Mouse (Mus musculus): ENCODE data around the gene Myl3. TPM values are rescaled to one million over a fixed set of nuclear protein-coding genes. Genes with fewer than 3 reads are reported as not detected.

Gene Myl3
- polyA plus RNA-seq, 1 experiment from 2014 or later: 19.8 TPM

GRCm38 (mm10) chr9:110731859-110732258 is 9.8 kb upstream of the Myl3 start:
- H3K27ac ChIP-seq: no peak overlapping the region
- H3K9me3 ChIP-seq: no peaks in the 10 kb centered on the region
- 67% methylated on average over 4 of the region's 4 CpGs for WGBS
- H3K4me2 ChIP-seq: no peak overlapping the region
- H3K4me1 ChIP-seq: peaks cover 53% of the 10 kb centered on the region
- no peak for ATAC-seq (ENCODE audit: borderline replicate concordance, extremely low read depth, low FRiP score, low TSS enrichment)
- peaks cover 11% of the 10 kb centered on the region; the same call in 1 of the 2 replicates for H3K36me3 ChIP-seq
- H3K9ac ChIP-seq: no peak overlapping the region
- peaks cover 20% of the 10 kb centered on the region for H3K27me3 ChIP-seq
- H3K4me3 ChIP-seq: no peak overlapping the region

DNA sequence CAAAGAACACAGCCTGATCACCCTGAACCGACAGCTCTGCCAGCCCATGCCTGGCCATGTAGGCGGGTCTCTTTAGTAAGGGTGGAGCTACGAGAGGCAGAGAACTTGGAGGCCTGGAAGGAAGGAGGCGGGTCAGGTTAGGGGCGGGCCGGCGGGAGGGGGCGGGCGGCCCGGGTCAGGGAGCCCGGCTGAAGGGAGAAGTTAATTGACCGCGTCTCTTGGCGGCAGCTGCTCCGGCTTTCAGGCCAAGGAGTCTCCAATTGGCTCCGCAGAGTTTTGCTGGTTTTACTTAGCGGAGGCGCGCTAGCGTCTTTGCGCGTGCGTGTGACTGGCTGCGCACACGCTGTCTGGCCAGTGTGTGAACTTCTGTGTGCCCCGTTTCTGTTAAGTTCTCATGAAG is 9.0 kb upstream of the Myl3 start:
- H3K9ac ChIP-seq: peak overlapping the region; percentile 27; the same call in 1 of the 2 replicates
- H3K36me3 ChIP-seq: peaks cover 11% of the 10 kb centered on the region; the same call in 1 of the 2 replicates
- peak overlapping the region; percentile 75 for H3K4me2 ChIP-seq
- H3K4me1 ChIP-seq: peaks cover 60% of the 10 kb centered on the region
- ATAC-seq (ENCODE audit: borderline replicate concordance, extremely low read depth, low FRiP score, low TSS enrichment): peak; percentile 91
- no peaks in the 10 kb centered on the region for H3K9me3 ChIP-seq
- H3K27me3 ChIP-seq: peaks cover 12% of the 10 kb centered on the region
- WGBS: 1% methylated on average over 26 of the region's 26 CpGs
- H3K27ac ChIP-seq: peak overlapping the region; percentile 60
- peak overlapping the region; percentile 34 for H3K4me3 ChIP-seq

DNA sequence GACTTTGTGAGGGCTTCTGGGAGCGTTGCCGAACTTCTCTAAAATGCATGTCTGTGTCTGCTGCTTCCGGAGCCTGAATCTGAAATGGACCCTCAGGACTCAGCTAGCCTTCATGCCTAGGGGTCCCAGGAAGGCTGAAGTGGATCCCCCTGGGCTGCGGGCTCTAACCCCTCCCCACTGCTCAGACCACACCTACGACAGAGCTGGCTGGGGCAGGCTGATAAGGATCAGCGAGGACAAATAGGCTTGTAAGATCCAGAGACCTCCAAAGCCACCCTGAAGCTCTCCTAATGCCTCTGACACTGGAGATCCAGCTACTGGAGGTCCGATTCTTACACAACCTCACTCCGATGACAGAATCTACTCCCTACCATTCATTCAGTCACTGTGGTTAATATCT is 8.6 kb upstream of the Myl3 start:
- H3K9ac ChIP-seq: peak overlapping the region; percentile 27; the same call in 1 of the 2 replicates
- WGBS: 2% methylated on average over 8 of the region's 8 CpGs
- peak overlapping the region; percentile 34 for H3K4me3 ChIP-seq
- peaks cover 10% of the 10 kb centered on the region; the same call in 1 of the 2 replicates for H3K27me3 ChIP-seq
- no peaks in the 10 kb centered on the region for H3K9me3 ChIP-seq
- H3K4me2 ChIP-seq: peak overlapping the region; percentile 75
- H3K4me1 ChIP-seq: peaks cover 60% of the 10 kb centered on the region
- peaks cover 11% of the 10 kb centered on the region; the same call in 1 of the 2 replicates for H3K36me3 ChIP-seq
- ATAC-seq (ENCODE audit: borderline replicate concordance, extremely low read depth, low FRiP score, low TSS enrichment): no peak
- H3K27ac ChIP-seq: peak overlapping the region; percentile 60

DNA sequence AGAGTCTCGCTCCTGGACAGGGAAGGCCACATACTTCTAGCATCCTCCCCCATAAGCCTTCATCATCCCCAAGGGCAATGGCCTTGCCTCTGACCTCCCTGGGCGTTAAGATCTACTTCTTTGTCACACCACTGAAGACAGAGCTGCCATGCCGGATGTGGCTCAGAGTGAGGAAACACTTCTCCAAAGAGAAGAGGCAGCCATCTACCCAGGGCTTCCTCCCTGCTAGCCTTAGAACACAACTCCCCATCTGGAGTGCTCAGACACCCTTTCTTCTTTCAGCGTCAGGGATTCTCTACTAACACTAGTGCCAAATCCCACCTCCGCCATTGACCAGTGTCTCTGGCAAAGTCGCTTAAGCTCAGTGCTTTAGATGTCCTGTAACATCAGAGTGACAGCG is 7.5 kb upstream of the Myl3 start:
- Histone ChIP-seq H3K4me3 (no peak overlapping the region), H3K27me3 (peaks cover 10% of the 10 kb centered on the region; the same call in 1 of the 2 replicates), H3K27ac (no peak overlapping the region), H3K9ac (no peak overlapping the region), H3K36me3 (peaks cover 7% of the 10 kb centered on the region; the same call in 1 of the 2 replicates), H3K4me1 (peaks cover 60% of the 10 kb centered on the region), H3K4me2 (no peak overlapping the region), H3K9me3 (no peaks in the 10 kb centered on the region)
- ATAC-seq (ENCODE audit: borderline replicate concordance, extremely low read depth, low FRiP score, low TSS enrichment): no peak
- WGBS: 59% methylated on average over 7 of the region's 7 CpGs

DNA sequence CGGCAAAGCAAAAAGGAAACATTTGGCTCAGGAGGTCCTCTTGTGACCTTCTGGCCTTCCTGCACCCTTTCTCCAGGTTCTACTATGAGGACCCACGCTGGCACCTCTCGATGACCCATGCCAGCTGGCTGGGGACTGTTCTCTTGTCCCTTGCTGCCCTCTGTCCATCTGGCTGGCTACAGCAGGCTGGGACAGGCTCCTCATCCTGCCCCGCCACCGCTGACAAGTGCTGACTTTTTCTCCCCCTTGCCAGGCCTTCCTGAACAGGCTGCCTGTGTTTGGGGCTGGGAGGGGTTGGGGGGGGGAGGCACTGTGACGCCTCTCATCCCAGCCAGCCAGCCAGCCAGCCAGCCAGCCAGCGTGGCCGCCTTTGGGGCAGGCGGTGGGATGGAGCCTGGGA is 5.3 kb upstream of the Myl3 start:
- Histone ChIP-seq H3K4me2 (no peak overlapping the region), H3K27ac (no peak overlapping the region), H3K4me3 (no peak overlapping the region), H3K4me1 (peaks cover 62% of the 10 kb centered on the region), H3K9ac (no peak overlapping the region), H3K27me3 (peaks cover 30% of the 10 kb centered on the region), H3K36me3 (0 out of 2 replicates have a peak, but pooled peaks cover 4% of the 10 kb centered on the region), H3K9me3 (no peaks in the 10 kb centered on the region)
- ATAC-seq (ENCODE audit: borderline replicate concordance, extremely low read depth, low FRiP score, low TSS enrichment): no peak
- WGBS: 41% methylated on average over 9 of the region's 9 CpGs

DNA sequence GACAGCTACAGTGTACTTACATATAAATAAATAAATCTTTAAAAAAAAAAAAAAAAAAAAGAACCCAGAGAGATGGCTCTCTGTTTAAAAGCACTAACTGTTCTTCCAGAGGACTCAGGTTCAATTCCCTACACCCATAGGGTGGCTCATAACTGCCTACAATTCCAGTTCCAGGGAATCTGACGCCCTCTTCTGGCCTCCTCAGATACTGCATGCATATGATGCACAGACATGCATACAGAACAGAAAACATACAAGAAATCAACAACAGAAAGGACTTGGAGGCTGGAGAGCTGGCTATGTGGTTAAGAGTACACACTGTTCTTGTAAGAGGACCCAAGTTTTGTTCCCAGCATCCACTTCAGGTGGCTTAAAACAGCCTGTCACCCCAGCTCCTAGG is 3.6 kb upstream of the Myl3 start:
- 0 out of 2 replicates have a peak, but pooled peaks cover 4% of the 10 kb centered on the region for H3K36me3 ChIP-seq
- H3K9me3 ChIP-seq: no peaks in the 10 kb centered on the region
- H3K4me2 ChIP-seq: no peak overlapping the region
- ATAC-seq (ENCODE audit: borderline replicate concordance, extremely low read depth, low FRiP score, low TSS enrichment): no peak
- H3K27me3 ChIP-seq: peaks cover 45% of the 10 kb centered on the region
- no peak overlapping the region for H3K27ac ChIP-seq
- 19% methylated on average over 1 of the region's 1 CpGs for WGBS
- H3K4me1 ChIP-seq: peaks cover 56% of the 10 kb centered on the region
- no peak overlapping the region for H3K9ac ChIP-seq
- no peak overlapping the region for H3K4me3 ChIP-seq

GRCm38 (mm10) chr9:110739961-110740360 is 1.7 kb upstream of the Myl3 start:
- WGBS: 74% methylated on average over 7 of the region's 7 CpGs
- H3K4me1 ChIP-seq: peaks cover 46% of the 10 kb centered on the region
- peak overlapping the region; percentile 82 for H3K4me2 ChIP-seq

GRCm38 (mm10) chr9:110742295-110742950 is 762 bp downstream of the Myl3 start:
- Histone ChIP-seq H3K4me1 (peaks cover 31% of the 10 kb centered on the region), H3K4me3 (peak overlapping the region; percentile 65), H3K9ac (peak overlapping the region; percentile 65), H3K36me3 (0 out of 2 replicates have a peak, but pooled peaks cover 4% of the 10 kb centered on the region), H3K27ac (peak overlapping the region; percentile 93), H3K27me3 (peaks cover 59% of the 10 kb centered on the region), H3K4me2 (peak overlapping the region; percentile 82), H3K9me3 (no peaks in the 10 kb centered on the region)
- under 1% methylated on average over 55 of the region's 71 CpGs for WGBS
- peak; percentile 72 for ATAC-seq (ENCODE audit: borderline replicate concordance, extremely low read depth, low FRiP score, low TSS enrichment)

More at GRCm38 (mm10) chr9:110739961-110740360, 1.7 kb upstream of the Myl3 start:
- H3K9ac ChIP-seq: no peak overlapping the region
- H3K27me3 ChIP-seq: peaks cover 54% of the 10 kb centered on the region
- 0 out of 2 replicates have a peak, but pooled peaks cover 4% of the 10 kb centered on the region for H3K36me3 ChIP-seq
- ATAC-seq (ENCODE audit: borderline replicate concordance, extremely low read depth, low FRiP score, low TSS enrichment): no peak
- no peak overlapping the region for H3K27ac ChIP-seq
- H3K9me3 ChIP-seq: no peaks in the 10 kb centered on the region
- H3K4me3 ChIP-seq: 0 out of 2 replicates have a peak overlapping the region, but pooled peaks have one; percentile 65

DNA sequence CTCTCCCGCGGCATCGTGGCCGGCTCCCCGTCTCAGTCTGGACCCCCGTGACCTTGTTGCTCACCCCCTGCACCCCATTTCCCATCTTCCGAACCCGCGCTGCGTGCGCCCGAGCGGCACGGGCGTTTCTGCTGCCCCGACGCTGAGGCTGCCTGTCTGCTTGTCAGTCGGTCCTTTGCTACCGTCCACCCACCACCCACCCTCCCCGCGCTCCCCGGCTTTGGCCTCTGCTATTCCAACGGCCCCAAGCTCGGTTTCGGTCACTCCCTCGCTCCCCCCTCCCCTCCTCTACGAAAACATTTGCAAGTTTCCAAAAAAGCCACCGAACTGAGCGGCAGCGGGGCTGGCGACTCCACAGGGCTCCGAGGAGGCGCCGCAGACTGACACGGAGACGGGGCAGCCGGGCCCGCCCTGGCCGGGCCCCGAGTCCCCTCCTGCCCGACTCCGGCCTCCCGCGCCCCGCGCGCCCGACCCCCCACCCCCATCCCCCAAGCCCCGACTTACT is 1.3 kb downstream of the Myl3 start:
- whole genome bisulfite sequencing: 0% methylated on average over 37 of the region's 49 CpGs
- H3K9me3 ChIP-seq: no peaks in the 10 kb centered on the region
- H3K36me3 ChIP-seq: 0 out of 2 replicates have a peak, but pooled peaks cover 4% of the 10 kb centered on the region
- peaks cover 59% of the 10 kb centered on the region for H3K27me3 ChIP-seq
- H3K4me2 ChIP-seq: peak overlapping the region; percentile 82
- H3K4me1 ChIP-seq: peaks cover 29% of the 10 kb centered on the region
- ATAC-seq (ENCODE audit: borderline replicate concordance, extremely low read depth, low FRiP score, low TSS enrichment): peak; percentile 35
- H3K27ac ChIP-seq: peak overlapping the region; percentile 93
- peak overlapping the region; percentile 65 for H3K4me3 ChIP-seq
- peak overlapping the region; percentile 65 for H3K9ac ChIP-seq

- Histone ChIP-seq H3K4me2 (peak overlapping the region; percentile 82), H3K27ac (peak overlapping the region; percentile 93), H3K4me3 (peak overlapping the region; percentile 65), H3K36me3 (0 out of 2 replicates have a peak, but pooled peaks cover 4% of the 10 kb centered on the region), H3K9ac (peak overlapping the region; percentile 65), H3K27me3 (peaks cover 59% of the 10 kb centered on the region), H3K9me3 (no peaks in the 10 kb centered on the region), H3K4me1 (peaks cover 29% of the 10 kb centered on the region)
- peak; percentile 66 for ATAC-seq (ENCODE audit: borderline replicate concordance, extremely low read depth, low FRiP score, low TSS enrichment)
- WGBS: 2% methylated on average over 44 of the region's 63 CpGs
These were observed 2.0 kb downstream of the Myl3 start for GRCm38 (mm10) chr9:110743456-110744323.

GRCm38 (mm10) chr9:110745752-110746151 is 4.1 kb downstream of the Myl3 start:
- Histone ChIP-seq H3K9ac (no peak overlapping the region), H3K4me1 (peaks cover 35% of the 10 kb centered on the region), H3K9me3 (no peaks in the 10 kb centered on the region), H3K36me3 (no peaks in the 10 kb centered on the region), H3K27me3 (peaks cover 46% of the 10 kb centered on the region), H3K4me2 (no peak overlapping the region), H3K27ac (no peak overlapping the region), H3K4me3 (no peak overlapping the region)
- ATAC-seq (ENCODE audit: borderline replicate concordance, extremely low read depth, low FRiP score, low TSS enrichment): no peak
- WGBS: 39% methylated on average over 5 of the region's 5 CpGs

All from lung, embryonic 15.5 days (tissue).